Mouse (Mus musculus): ENCODE measurements around the gene Gm17660. TPM values are rescaled to one million over a fixed set of nuclear protein-coding genes. Genes with fewer than 3 reads are reported as not detected.

Gm17660 gene
- total RNA-seq, 2 experiments from 2014 or later: not detected

Small RNA genes within 50 kb of the gene (microRNA-seq; reads per million reads assigned to microRNA genes)
- gene Mir5619: 0 to 0.50 reads per million in 2 experiments

Other genes with a start within 250 kb of the Gm17660 start
- gene Klhl8, start 166.3 kb downstream of the Gm17660 start, total RNA-seq (2021): 10 to 100 TPM; 37.8 to 39.3 TPM
- under 1 TPM; 0.37 to 0.50 TPM for gene Hsd17b13, start 100.2 kb downstream of the Gm17660 start, total RNA-seq (2021)
- 10 to 100 TPM; 38.2 to 39.8 TPM for gene Hsd17b11, start 55.7 kb downstream of the Gm17660 start, total RNA-seq (2021)
- gene Nudt9, start 31.3 kb downstream of the Gm17660 start, total RNA-seq (2021): 10 to 100 TPM; 59.4 to 59.9 TPM
- gene Sparcl1, start 36.1 kb upstream of the Gm17660 start, total RNA-seq (2021): 1,000 to 10,000 TPM; 1,388 to 1,439 TPM
- gene Dspp, start 93.1 kb upstream of the Gm17660 start, total RNA-seq (2021): not detected
- 1 to 10 TPM; 3.3 to 3.8 TPM for gene Dmp1, start 125.0 kb upstream of the Gm17660 start, total RNA-seq (2021)
- under 1 TPM; 0.16 to 0.21 TPM for gene Ibsp, start 221.6 kb upstream of the Gm17660 start, total RNA-seq (2021)
- not detected for gene Mepe, start 247.7 kb upstream of the Gm17660 start, total RNA-seq (2021)